Mouse (Mus musculus): ENCODE data around the gene Alcam. TPM values are rescaled to one million over a fixed set of nuclear protein-coding genes. Genes with fewer than 3 reads are reported as not detected.

Gene Alcam
- total and polyA plus RNA-seq, 2 experiments from 2014 or later = 30.8 to 146 TPM

- Histone ChIP-seq H3K4me1 (ENCODE audit: insufficient read depth) (no peaks in the 10 kb centered on the region), H3K9me3 (ENCODE audit: low read length) (no peaks in the 10 kb centered on the region), H3K27ac (ENCODE audit: low read depth, low read length) (no peak overlapping the region), H3K27me3 (ENCODE audit: insufficient read depth, low read length) (no peaks in the 10 kb centered on the region), H3K4me3 (ENCODE audit: low read depth, low read length) (no peak overlapping the region), H3K4me2 (ENCODE audit: low read depth) (no peak overlapping the region), H3K9ac (no peak overlapping the region), H3K36me3 (ENCODE audit: insufficient read depth) (no peaks in the 10 kb centered on the region)
- ATAC-seq = no peak
- no peak for DNase-seq
- TF ChIP-seq CTCF (IDR thresholded peaks at IDR 0.05; ENCODE audit: low read depth) = no peak
- 85% methylated on average over 3 of the region's 3 CpGs for WGBS
Measured at GRCm38 (mm10) chr16:52406072-52406471, 47.8 kb downstream of the Alcam start.

- 82% methylated on average over 2 of the region's 2 CpGs for WGBS
- TF ChIP-seq CTCF (IDR thresholded peaks at IDR 0.05; ENCODE audit: low read depth) = no peak
Measured at GRCm38 (mm10) chr16:52405272-52405671, 48.6 kb downstream of the Alcam start.

GRCm38 (mm10) chr16:52399112-52399511, 54.8 kb downstream of the Alcam start:
- WGBS = 86% methylated on average over 3 of the region's 3 CpGs
- TF ChIP-seq CTCF (IDR thresholded peaks at IDR 0.05; ENCODE audit: low read depth) = no peak

More at GRCm38 (mm10) chr16:52405272-52405671, 48.6 kb downstream of the Alcam start:
- Histone ChIP-seq H3K9me3 (ENCODE audit: low read length) (no peaks in the 10 kb centered on the region), H3K9ac (no peak overlapping the region), H3K4me2 (ENCODE audit: low read depth) (no peak overlapping the region), H3K27ac (ENCODE audit: low read depth, low read length) (no peak overlapping the region), H3K36me3 (ENCODE audit: insufficient read depth) (no peaks in the 10 kb centered on the region), H3K27me3 (ENCODE audit: insufficient read depth, low read length) (no peaks in the 10 kb centered on the region), H3K4me1 (ENCODE audit: insufficient read depth) (no peaks in the 10 kb centered on the region), H3K4me3 (ENCODE audit: low read depth, low read length) (no peak overlapping the region)
- DNase-seq (no peak), ATAC-seq (no peak)

GRCm38 (mm10) chr16:52386781-52387300, 67.0 kb downstream of the Alcam start:
- ATAC-seq = no peak

More at GRCm38 (mm10) chr16:52399112-52399511, 54.8 kb downstream of the Alcam start:
- H3K36me3 ChIP-seq (ENCODE audit: insufficient read depth) = no peaks in the 10 kb centered on the region
- H3K4me2 ChIP-seq (ENCODE audit: low read depth) = no peak overlapping the region
- H3K27me3 ChIP-seq (ENCODE audit: insufficient read depth, low read length) = no peaks in the 10 kb centered on the region
- no peak overlapping the region for H3K27ac ChIP-seq (ENCODE audit: low read depth, low read length)
- ATAC-seq (no peak), DNase-seq (no peak)
- no peaks in the 10 kb centered on the region for H3K9me3 ChIP-seq (ENCODE audit: low read length)
- H3K9ac ChIP-seq = no peak overlapping the region
- H3K4me1 ChIP-seq (ENCODE audit: insufficient read depth) = no peaks in the 10 kb centered on the region
- no peak overlapping the region for H3K4me3 ChIP-seq (ENCODE audit: low read depth, low read length)

GRCm38 (mm10) chr16:52383456-52384185, 70.3 kb downstream of the Alcam start:
- no peak overlapping the region for H3K4me3 ChIP-seq (ENCODE audit: low read depth, low read length)
- no peaks in the 10 kb centered on the region for H3K27me3 ChIP-seq (ENCODE audit: insufficient read depth, low read length)
- no peaks in the 10 kb centered on the region; the same call in 1 of the 2 replicates for H3K4me1 ChIP-seq (ENCODE audit: insufficient read depth)
- H3K9ac ChIP-seq = no peak overlapping the region
- H3K4me2 ChIP-seq (ENCODE audit: low read depth) = no peak overlapping the region
- no peaks in the 10 kb centered on the region for H3K9me3 ChIP-seq (ENCODE audit: low read length)
- DNase-seq (no peak), ATAC-seq (no peak)
- no peak for TF ChIP-seq CTCF (IDR thresholded peaks at IDR 0.05; ENCODE audit: low read depth)
- H3K36me3 ChIP-seq (ENCODE audit: insufficient read depth) = no peaks in the 10 kb centered on the region
- H3K27ac ChIP-seq (ENCODE audit: low read depth, low read length) = no peak overlapping the region
- WGBS = 41% methylated on average over 13 of the region's 13 CpGs

More at GRCm38 (mm10) chr16:52386781-52387300, 67.0 kb downstream of the Alcam start:
- H3K9me3 ChIP-seq (ENCODE audit: low read length) = no peaks in the 10 kb centered on the region
- no peak for TF ChIP-seq CTCF (IDR thresholded peaks at IDR 0.05; ENCODE audit: low read depth)
- H3K4me1 ChIP-seq (ENCODE audit: insufficient read depth) = no peaks in the 10 kb centered on the region; the same call in 1 of the 2 replicates
- H3K27ac ChIP-seq (ENCODE audit: low read depth, low read length) = no peak overlapping the region
- no peaks in the 10 kb centered on the region for H3K27me3 ChIP-seq (ENCODE audit: insufficient read depth, low read length)
- no peaks in the 10 kb centered on the region for H3K36me3 ChIP-seq (ENCODE audit: insufficient read depth)
- DNase-seq = no peak
- 16% methylated on average over 5 of the region's 5 CpGs for WGBS
- no peak overlapping the region for H3K9ac ChIP-seq
- H3K4me2 ChIP-seq (ENCODE audit: low read depth) = no peak overlapping the region
- no peak overlapping the region for H3K4me3 ChIP-seq (ENCODE audit: low read depth, low read length)

GRCm38 (mm10) chr16:52378811-52379597, 74.9 kb downstream of the Alcam start:
- no peaks in the 10 kb centered on the region for H3K4me1 ChIP-seq (ENCODE audit: insufficient read depth)
- H3K9me3 ChIP-seq (ENCODE audit: low read length) = no peaks in the 10 kb centered on the region
- no peak overlapping the region for H3K9ac ChIP-seq
- ATAC-seq (peak; percentile 65), DNase-seq (peak; percentile 59)
- H3K27me3 ChIP-seq (ENCODE audit: insufficient read depth, low read length) = no peaks in the 10 kb centered on the region
- no peaks in the 10 kb centered on the region for H3K36me3 ChIP-seq (ENCODE audit: insufficient read depth)
- H3K4me3 ChIP-seq (ENCODE audit: low read depth, low read length) = no peak overlapping the region
- no peak overlapping the region for H3K27ac ChIP-seq (ENCODE audit: low read depth, low read length)
- 71% methylated on average over 7 of the region's 7 CpGs for WGBS
- no peak overlapping the region for H3K4me2 ChIP-seq (ENCODE audit: low read depth)
- TF ChIP-seq CTCF (IDR thresholded peaks at IDR 0.05; ENCODE audit: low read depth) = no peak

- H3K9me3 ChIP-seq (ENCODE audit: low read length) = no peaks in the 10 kb centered on the region
- DNase-seq (no peak), ATAC-seq (no peak)
- no peak overlapping the region for H3K4me3 ChIP-seq (ENCODE audit: low read depth, low read length)
- H3K27me3 ChIP-seq (ENCODE audit: insufficient read depth, low read length) = no peaks in the 10 kb centered on the region
- H3K36me3 ChIP-seq (ENCODE audit: insufficient read depth) = no peaks in the 10 kb centered on the region
- TF ChIP-seq CTCF (IDR thresholded peaks at IDR 0.05; ENCODE audit: low read depth) = no peak
- no peak overlapping the region for H3K4me2 ChIP-seq (ENCODE audit: low read depth)
- no peak overlapping the region for H3K9ac ChIP-seq
- H3K4me1 ChIP-seq (ENCODE audit: insufficient read depth) = no peaks in the 10 kb centered on the region
- H3K27ac ChIP-seq (ENCODE audit: low read depth, low read length) = no peak overlapping the region
- 86% methylated on average over 2 of the region's 2 CpGs for WGBS
Measured at GRCm38 (mm10) chr16:52376827-52377226, 77.0 kb downstream of the Alcam start.
